Mouse (Mus musculus) embryonic fibroblast, embryonic 13.5 days (primary cell): Measurements from ENCODE around the gene Nupr1l. TPM values are rescaled to one million over a fixed set of nuclear protein-coding genes. Genes with fewer than 3 reads are reported as not detected.
"Not testable (repeated sequence)": the region's sequence is repeated elsewhere in the genome, so short reads cannot be mapped to it uniquely, and the experiment has no call there.

Experiments used
- H3K27ac ChIP-seq: 2 replicates; pipeline ENCODE4 v1.5.1; 2012; ENCODE audit warnings: low read length, control low read depth, inconsistent platforms; ENCODE audit not compliant: insufficient read depth
- H3K4me1 ChIP-seq: 2 replicates; pipeline ENCODE4 v1.6.1; 2011; ENCODE audit warnings: low read length; ENCODE audit not compliant: control insufficient read depth, insufficient read depth
- H3K4me3 ChIP-seq: 2 replicates; pipeline ENCODE4 v1.5.1; 2011; ENCODE audit warnings: mild to moderate bottlenecking, control low read depth, low read length; ENCODE audit not compliant: insufficient read depth
- CTCF ChIP-seq: IDR thresholded peaks from 2 replicates; pipeline ENCODE4 v1.5.1; 2011; ENCODE audit warnings: mild to moderate bottlenecking, control low read depth, low read length, moderate library complexity, borderline replicate concordance; ENCODE audit not compliant: insufficient read depth
- POLR2A ChIP-seq: IDR thresholded peaks from 2 replicates; pipeline ENCODE4 v1.6.1; 2011; ENCODE audit warnings: low read depth, mild to moderate bottlenecking, control low read depth, low read length, moderate library complexity
- polyA plus RNA-seq: library from polyadenylated mRNA; stranded (reverse); fragments of >200 nt; gene quantifications from 2 replicates; pipeline ENCODE4 v1.2.4, GENCODE M21; 2011; ENCODE audit warnings: low read depth; ENCODE audit not compliant: missing spikeins, insufficient read length

The Nupr1l gene
- polyA plus RNA-seq, 1 experiment = not detected

- H3K4me1 ChIP-seq = no peaks in the 10 kb centered on the region; the same call in 1 of the 2 replicates
These were observed 22.1 kb upstream of the Nupr1l start for GRCm38 (mm10) chr5:129886271-129886670.

GRCm38 (mm10) chr5:129886911-129887636, 21.3 kb upstream of the Nupr1l start, which contains the start of gene Chchd2:
Chchd2 (minus strand) TSS chr5:129887470.
- H3K4me3 ChIP-seq = peak within 1 kb of the TSS; percentile 86
- no peaks in the 10 kb centered on the region; the same call in 1 of the 2 replicates for H3K4me1 ChIP-seq
- peak within 1 kb of the TSS; percentile 53 for H3K27ac ChIP-seq
- TF ChIP-seq CTCF (no peak), POLR2A (peak; percentile 90)

More at GRCm38 (mm10) chr5:129886271-129886670, 22.1 kb upstream of the Nupr1l start:
- Histone ChIP-seq H3K4me3 (peak overlapping the region; percentile 86), H3K27ac (no peak overlapping the region)
- TF ChIP-seq CTCF = no peak
- TF ChIP-seq POLR2A = no peak

- H3K4me1 ChIP-seq, H3K27ac ChIP-seq: not testable (repeated sequence)
These were observed 17.9 kb upstream of the Nupr1l start for GRCm38 (mm10) chr5:129890390-129890789.

GRCm38 (mm10) chr5:129895198-129896088, 12.9 kb upstream of the Nupr1l start, which contains the start of gene Zbed5:
Zbed5 (plus strand) TSS chr5:129895723.
- Histone ChIP-seq H3K4me3 (peak within 1 kb of the TSS; percentile 70), H3K4me1 (no peaks in the 10 kb centered on the region), H3K27ac (no peak within 1 kb of the TSS)
- TF ChIP-seq CTCF = no peak
- no peak for TF ChIP-seq POLR2A

More at GRCm38 (mm10) chr5:129890390-129890789, 17.9 kb upstream of the Nupr1l start:
- not testable (repeated sequence) for H3K4me3 ChIP-seq

GRCm38 (mm10) chr5:129898449-129898848, 9.9 kb upstream of the Nupr1l start, which contains the start of gene Phkg1:
Phkg1 (minus strand) TSS chr5:129898549.
- no peaks in the 10 kb centered on the region for H3K4me1 ChIP-seq
- TF ChIP-seq POLR2A (no peak), CTCF (no peak)
- no peak within 1 kb of the TSS for H3K27ac ChIP-seq
- no peak within 1 kb of the TSS for H3K4me3 ChIP-seq

GRCm38 (mm10) chr5:129907775-129908174, 565 bp upstream of the Nupr1l start:
- H3K4me1 ChIP-seq = no peaks in the 10 kb centered on the region
- H3K27ac ChIP-seq = no peak overlapping the region
- H3K4me3 ChIP-seq = peak overlapping the region; percentile 72
- TF ChIP-seq CTCF = no peak
- TF ChIP-seq POLR2A = no peak

GRCm38 (mm10) chr5:129909147-129909546, 807 bp downstream of the Nupr1l start:
- peak overlapping the region; percentile 60; the same call in 1 of the 2 replicates for H3K4me3 ChIP-seq

GRCm38 (mm10) chr5:129909591-129909990, 1.3 kb downstream of the Nupr1l start:
- H3K27ac ChIP-seq = no peak overlapping the region
- TF ChIP-seq POLR2A (no peak), CTCF (no peak)
- H3K4me1 ChIP-seq = no peaks in the 10 kb centered on the region
- H3K4me3 ChIP-seq = no peak overlapping the region

More at GRCm38 (mm10) chr5:129909147-129909546, 807 bp downstream of the Nupr1l start:
- TF ChIP-seq CTCF = no peak
- no peak for TF ChIP-seq POLR2A
- H3K4me1 ChIP-seq = no peaks in the 10 kb centered on the region
- no peak overlapping the region for H3K27ac ChIP-seq

GRCm38 (mm10) chr5:129914024-129914423, 5.7 kb downstream of the Nupr1l start:
- Histone ChIP-seq H3K4me3 (no peak overlapping the region), H3K4me1 (no peaks in the 10 kb centered on the region), H3K27ac (no peak overlapping the region)
- TF ChIP-seq POLR2A (no peak), CTCF (peak; percentile 28; the same call in 1 of the 2 replicates)

- not testable (repeated sequence) for H3K27ac ChIP-seq, H3K4me1 ChIP-seq, H3K4me3 ChIP-seq
These were observed 7.2 kb downstream of the Nupr1l start for GRCm38 (mm10) chr5:129915491-129915890.
